ENCODE assay signal across 30 mouse cellular contexts in genomic region chr16:65568853-65569252, GRCm38 (mm10). TPM values are rescaled to one million over a fixed set of nuclear protein-coding genes. Genes with fewer than 3 reads are reported as not detected.
DNase-seq lines count a peak whose midpoint lies in the region; ATAC-seq and TF ChIP-seq lines count a peak whose summit lies in the region.
"Had no signal": no experiment of that assay in that cellular context is flagged by ENCODE, and none has a peak within 500 bp of the region (broad histone marks: within the 10 kb centered on the region; RNA-seq: fewer than 3 reads in every experiment).

No protein-coding gene starts in this region.

- peaks cover 10% of the 10 kb centered on the region; the same call in 1 of the 2 replicates for H3K4me1 ChIP-seq in megakaryocyte, embryonic 14.5 days
- H3K4me1 ChIP-seq: embryonic facial prominence, embryonic 10.5 days; forebrain, embryonic 12.5 days; forebrain, embryonic 15.5 days; heart, embryonic 10.5 days; heart, embryonic 13.5 days; hindbrain, embryonic 15.5 days had no signal

- DNase-seq in kidney, postnatal 25 days: no peak
- DNase-seq in urinary bladder, postnatal 4 days (ENCODE audit: low spot score in 2 of 2): no peak
- DNase-seq: adrenal gland, adult 2 months; adrenal gland, postnatal 36 days; B cell, adult 2 months; cerebellum, adult 18-20 months; cerebellum, adult 9-11 months; cerebellum, postnatal 25 days; embryo, embryonic 11 days; gastrocnemius, postnatal 25 days; heart, adult 2 months; heart, postnatal 14 days; heart, postnatal 4 days had no signal

- H3K9me3 ChIP-seq in megakaryocyte, embryonic 14.5 days: peaks cover 13% of the 10 kb centered on the region
- H3K9me3 ChIP-seq: embryonic facial prominence, embryonic 10.5 days; embryonic facial prominence, embryonic 13.5 days; forebrain, embryonic 12.5 days; forebrain, embryonic 15.5 days; heart, embryonic 10.5 days; heart, embryonic 13.5 days; hindbrain, embryonic 15.5 days had no signal

- H3K79me2 ChIP-seq in myocyte (ENCODE audit: control insufficient read depth, insufficient read depth): no peaks in the 10 kb centered on the region

- TF ChIP-seq POLR2A in myocyte (IDR thresholded peaks at IDR 0.05; ENCODE audit: insufficient read length, low read depth): no peak

- no peaks in the 10 kb centered on the region for H3K36me3 ChIP-seq in megakaryocyte, embryonic 14.5 days (replicated peaks; ENCODE audit: low read length)
- no peaks in the 10 kb centered on the region for H3K36me3 ChIP-seq in myocyte (ENCODE audit: control insufficient read depth, insufficient read depth)
- H3K36me3 ChIP-seq: embryonic facial prominence, embryonic 10.5 days; embryonic facial prominence, embryonic 13.5 days; forebrain, embryonic 12.5 days; forebrain, embryonic 15.5 days; heart, embryonic 10.5 days; heart, embryonic 13.5 days; hindbrain, embryonic 15.5 days had no signal

- H3ac ChIP-seq in myocyte (ENCODE audit: control insufficient read depth, insufficient read length): no peak overlapping the region

- H3K4me3 ChIP-seq in megakaryocyte, embryonic 14.5 days (replicated peaks): peak overlapping the region; percentile 59
- H3K4me3 ChIP-seq in myocyte: no peak overlapping the region
- H3K4me3 ChIP-seq: embryonic facial prominence, embryonic 10.5 days; embryonic facial prominence, embryonic 13.5 days; erythroblast, embryonic 14.5 days; forebrain, embryonic 12.5 days; forebrain, embryonic 15.5 days; heart, adult 2 months; heart, embryonic 10.5 days; heart, embryonic 13.5 days; hindbrain, embryonic 15.5 days had no signal

- ATAC-seq in common myeloid progenitor, adult 5-6 weeks (replicated peaks; ENCODE audit: low read depth, poor library complexity, severe bottlenecking): peak; percentile 66
- no peak for ATAC-seq in CD4-positive, CD25-positive, alpha-beta regulatory T cell, adult 4 months
- ATAC-seq: forebrain, embryonic 15.5 days had no signal

- peak overlapping the region; percentile 10 for H3K4me2 ChIP-seq in myocyte (ENCODE audit: low read depth)
- H3K4me2 ChIP-seq: embryonic facial prominence, embryonic 13.5 days; forebrain, embryonic 12.5 days; forebrain, embryonic 15.5 days; heart, embryonic 13.5 days; hindbrain, embryonic 15.5 days had no signal

- H3K27me3 ChIP-seq in megakaryocyte, embryonic 14.5 days (replicated peaks): peaks cover 6% of the 10 kb centered on the region
- no peaks in the 10 kb centered on the region for H3K27me3 ChIP-seq in myocyte (ENCODE audit: control insufficient read depth, insufficient read depth, insufficient read length)
- H3K27me3 ChIP-seq: embryonic facial prominence, embryonic 13.5 days; forebrain, embryonic 12.5 days; forebrain, embryonic 15.5 days; heart, embryonic 13.5 days; hindbrain, embryonic 15.5 days had no signal

TF ChIP-seq in myocyte, 11 proteins besides CTCF, POLR2A, EP300 and RAD21:
- TF ChIP-seq TCF12 (IDR thresholded peaks at IDR 0.05; ENCODE audit: insufficient read depth, poor library complexity, severe bottlenecking): no peak
- TF ChIP-seq USF1 (IDR thresholded peaks at IDR 0.05; ENCODE audit: low read depth): no peak
- TF ChIP-seq E2F4 (IDR thresholded peaks at IDR 0.05; ENCODE audit: insufficient read depth): no peak
- no peak for TF ChIP-seq MYOD1 (IDR thresholded peaks at IDR 0.05; ENCODE audit: control insufficient read depth in 1 of 3, insufficient read length in 2 of 3, low read depth in 2 of 3)
- TF ChIP-seq MYOG (IDR thresholded peaks at IDR 0.05; ENCODE audit: control insufficient read depth in 1 of 3, insufficient read depth in 1 of 3, insufficient read length in 2 of 3, low read depth in 2 of 3): no peak
- TF ChIP-seq TCF3 (IDR thresholded peaks at IDR 0.05; ENCODE audit: insufficient read length, low read depth): no peak
- no peak for TF ChIP-seq MAX (IDR thresholded peaks at IDR 0.05; ENCODE audit: low read depth)
- TF ChIP-seq SRF (IDR thresholded peaks at IDR 0.05; ENCODE audit: control insufficient read depth, insufficient read length, low read depth): no peak
- no peak for TF ChIP-seq POLR2AphosphoS2 (IDR thresholded peaks at IDR 0.05; ENCODE audit: insufficient read length, low read depth)
- no peak for TF ChIP-seq REST (IDR thresholded peaks at IDR 0.05; ENCODE audit: insufficient read depth, insufficient read length)
- no peak for TF ChIP-seq CEBPB (IDR thresholded peaks at IDR 0.05; ENCODE audit: insufficient read depth, poor library complexity, severe bottlenecking)

RNA-seq across cellular contexts. Expression of gene Chmp2b, which starts 6.3 kb away (rescaled TPM):
- 43.2 and 45.8 TPM in 2 replicates for total RNA-seq in common myeloid progenitor, adult 5-6 weeks (2017)
- polyA plus RNA-seq in megakaryocyte, embryonic 14.5 days (2012; ENCODE audit: insufficient read depth, low replicate concordance): 16.3 and 25.5 TPM in 2 replicates
- polyA plus RNA-seq in myocyte (2012; fragmentation: generic; extraction: Trizol): 25.4 TPM
- 10 to 100 TPM; 17.0 to 18.1 TPM for polyA plus RNA-seq in CD4-positive, CD25-positive, alpha-beta regulatory T cell, adult 4 months (2017; shearing (Covaris generic))

RNA-seq across cellular contexts. Expression of gene Pou1f1, which starts 48.5 kb away (rescaled TPM):
- total RNA-seq in common myeloid progenitor, adult 5-6 weeks (2017): 0.09 TPM in 1 of 2 replicates, not detected in the other
- 0.13 TPM in 1 of 2 replicates, not detected in the other for polyA plus RNA-seq in megakaryocyte, embryonic 14.5 days (2012; ENCODE audit: insufficient read depth, low replicate concordance)
- not detected for polyA plus RNA-seq in myocyte (2012; fragmentation: generic; extraction: Trizol)
- not detected for polyA plus RNA-seq in CD4-positive, CD25-positive, alpha-beta regulatory T cell, adult 4 months (2017; shearing (Covaris generic))
- total RNA-seq: adrenal gland, adult 2 months; adrenal gland, postnatal 36 days; gastrocnemius, adult 8-10 months; gastrocnemius, postnatal 25 days; heart, adult 2 months; heart, postnatal 14 days; heart, postnatal 4 days; MEL had no signal
- polyA plus RNA-seq: adrenal gland, adult 2 months; cortical plate, adult 2 months; embryonic facial prominence, embryonic 10.5 days; embryonic facial prominence, embryonic 13.5 days; erythroblast, embryonic 14.5 days; forebrain, embryonic 12.5 days; forebrain, embryonic 15.5 days; gonadal fat pad, adult 2 months; heart, adult 2 months; heart, embryonic 10.5 days; heart, embryonic 13.5 days; heart, embryonic 16.5 days had no signal
